Mouse (Mus musculus): Measurements from ENCODE around the gene Elk3.

DNA sequence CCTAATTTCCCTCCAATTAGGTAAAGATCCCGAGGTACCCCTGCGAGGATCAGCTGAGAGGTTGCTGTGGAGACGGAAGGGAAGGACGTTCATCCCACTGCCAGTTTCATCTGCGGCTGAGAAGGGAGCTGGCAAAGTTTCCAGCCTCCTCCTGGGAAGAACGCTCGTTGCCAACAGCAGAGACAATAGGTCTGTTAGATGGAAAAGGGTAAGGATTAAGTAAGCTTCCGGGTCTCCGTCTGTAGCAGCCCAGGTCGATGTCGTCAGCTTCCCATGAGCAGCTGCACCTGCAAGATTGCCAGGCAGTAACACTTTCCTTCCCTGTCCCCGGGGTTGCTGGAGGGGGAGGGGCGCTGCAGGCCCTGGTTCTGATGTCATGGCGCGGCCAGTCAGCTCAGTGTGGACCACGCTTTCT lies 34.6 kb downstream of the Elk3 start:
- TF ChIP-seq POLR2A (IDR thresholded peaks at IDR 0.05; ENCODE audit: extremely low read depth, insufficient read depth, low read length), result no peak
- TF ChIP-seq CTCF (IDR thresholded peaks at IDR 0.05; ENCODE audit: low read depth, low read length), result no peak
